Mouse (Mus musculus) urinary bladder, postnatal 25 days (tissue): ENCODE measurements around the gene Syt1.

Source experiments
- DNase-seq: peaks from one replicate; pipeline ENCODE4 v3.0.0; 2022; ENCODE audit warnings: low spot score

Syt1 gene

GRCm38 (mm10) chr10:108649174-108649573 is 361.6 kb downstream of the Syt1 start:
- no peak for DNase-seq

GRCm38 (mm10) chr10:108643915-108644314 is 366.9 kb downstream of the Syt1 start:
- DNase-seq, result no peak

GRCm38 (mm10) chr10:108638095-108638494 is 372.7 kb downstream of the Syt1 start:
- no peak for DNase-seq

- DNase-seq, result no peak
Observed at GRCm38 (mm10) chr10:108636086-108636485, 374.7 kb downstream of the Syt1 start.

GRCm38 (mm10) chr10:108635616-108636015 is 375.2 kb downstream of the Syt1 start:
- DNase-seq, result no peak

GRCm38 (mm10) chr10:108630841-108631240 is 379.9 kb downstream of the Syt1 start:
- DNase-seq, result no peak

GRCm38 (mm10) chr10:108626404-108626803 is 384.4 kb downstream of the Syt1 start:
- DNase-seq, result no peak

- DNase-seq, result no peak
Observed at GRCm38 (mm10) chr10:108623002-108623401, 387.8 kb downstream of the Syt1 start.

- no peak for DNase-seq
Observed at GRCm38 (mm10) chr10:108619861-108620260, 390.9 kb downstream of the Syt1 start.

- no peak for DNase-seq
Observed at GRCm38 (mm10) chr10:108619217-108619616, 391.6 kb downstream of the Syt1 start.

GRCm38 (mm10) chr10:108610057-108610644 is 400.6 kb downstream of the Syt1 start:
- no peak for DNase-seq

- DNase-seq, result no peak
Observed at GRCm38 (mm10) chr10:108601672-108602412, 408.9 kb downstream of the Syt1 start.

- no peak for DNase-seq
Observed at GRCm38 (mm10) chr10:108600693-108601092, 410.1 kb downstream of the Syt1 start.

- DNase-seq, result no peak
Observed at GRCm38 (mm10) chr10:108597385-108597784, 413.4 kb downstream of the Syt1 start.

- DNase-seq, result no peak
Observed at GRCm38 (mm10) chr10:108596162-108596927, 414.4 kb downstream of the Syt1 start.

- no peak for DNase-seq
Observed at GRCm38 (mm10) chr10:108589355-108589754, 421.4 kb downstream of the Syt1 start.

- DNase-seq, result no peak
Observed at GRCm38 (mm10) chr10:108588924-108589323, 421.9 kb downstream of the Syt1 start.

- no peak for DNase-seq
Observed at GRCm38 (mm10) chr10:108583694-108584093, 427.1 kb downstream of the Syt1 start.

GRCm38 (mm10) chr10:108582397-108582730 is 428.4 kb downstream of the Syt1 start:
- DNase-seq, result no peak

GRCm38 (mm10) chr10:108581555-108582396 is 429.0 kb downstream of the Syt1 start:
- no peak for DNase-seq

GRCm38 (mm10) chr10:108580786-108581420 is 429.9 kb downstream of the Syt1 start:
- no peak for DNase-seq

- no peak for DNase-seq
Observed at GRCm38 (mm10) chr10:108579396-108579795, 431.4 kb downstream of the Syt1 start.
